Mouse (Mus musculus) liver, embryonic 12.5 days (tissue): ENCODE data around the gene Patl2. TPM values are rescaled to one million over a fixed set of nuclear protein-coding genes. Genes with fewer than 3 reads are reported as not detected.

Experiments used
- ATAC-seq: fragments of 200-750 bp; cut with Nextera tagmentation; 2 replicates; pipeline ENCODE4 v1.8.0; 2017; ENCODE audit warnings: moderate number of reproducible peaks, mild to moderate bottlenecking, moderate library complexity
- H3K27ac ChIP-seq: fragments of 300-500 bp; sonication (generic); 2 replicates; pipeline ENCODE4 v1.5.1; 2016; ENCODE audit warnings: mild to moderate bottlenecking
- H3K27me3 ChIP-seq: fragments of 300-500 bp; sonication (generic); replicated peaks from 2 replicates; pipeline ENCODE4 v1.6.1; 2016; ENCODE audit warnings: mild to moderate bottlenecking, moderate library complexity
- H3K36me3 ChIP-seq: fragments of 300-500 bp; sonication (generic); 2 replicates; pipeline ENCODE4 v1.6.1; 2016; ENCODE audit warnings: mild to moderate bottlenecking, moderate library complexity
- H3K4me1 ChIP-seq: fragments of 300-500 bp; sonication (generic); 2 replicates; pipeline ENCODE4 v1.6.1; 2016
- H3K4me2 ChIP-seq: fragments of 300-500 bp; sonication (generic); 2 replicates; pipeline ENCODE4 v1.6.1; 2016; ENCODE audit warnings: mild to moderate bottlenecking, moderate library complexity
- H3K4me3 ChIP-seq: fragments of 300-500 bp; sonication (generic); 2 replicates; pipeline ENCODE4 v1.5.1; 2016; ENCODE audit warnings: mild to moderate bottlenecking, moderate library complexity
- H3K9ac ChIP-seq: fragments of 300-500 bp; sonication (generic); 2 replicates; pipeline ENCODE4 v1.6.1; 2016; ENCODE audit warnings: mild to moderate bottlenecking, moderate library complexity
- H3K9me3 ChIP-seq: fragments of 300-500 bp; sonication (generic); replicated peaks from 2 replicates; pipeline ENCODE4 v1.6.1; 2016; ENCODE audit warnings: mild to moderate bottlenecking, moderate library complexity
- whole genome bisulfite sequencing: fragments of 180-500 bp; shearing (Covaris S2); methylation state at CpG from one replicate; pipeline ENCODE4 v1.1.7; 2016; ENCODE audit not compliant: insufficient replicate concordance; 5-methylcytosine and 5-hydroxymethylcytosine counted together
- polyA plus RNA-seq: library from polyadenylated mRNA; unstranded; fragments of >200 nt; fragmentation: Nextera tagmentation; extraction: Ambion mirVana; gene quantifications from 2 replicates; pipeline ENCODE4 v1.2.1, GENCODE M21; 2016

Gene Patl2
- polyA plus RNA-seq, 1 experiment from 2014 or later = 0.05 TPM

DNA sequence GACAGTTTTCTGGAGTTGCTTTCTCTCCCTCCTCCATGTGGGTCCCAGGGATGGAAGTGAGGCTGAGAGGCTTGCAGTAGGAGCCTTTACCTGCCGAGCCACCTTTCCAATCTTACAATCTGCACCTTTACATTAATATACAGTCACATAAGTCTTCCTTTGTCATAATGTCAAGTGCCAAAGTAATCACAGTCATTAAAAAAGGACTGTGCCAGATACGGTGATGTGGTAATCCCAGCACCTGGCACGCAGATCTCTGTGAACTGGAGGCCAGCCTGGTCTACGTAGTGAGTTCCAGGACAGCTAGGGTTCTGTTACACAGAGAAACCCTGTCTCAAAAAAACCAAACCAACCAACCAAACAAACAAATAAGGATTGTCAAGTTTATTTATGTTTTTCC, 92.1 kb downstream of the Patl2 start:
- Histone ChIP-seq H3K4me2 (no peak overlapping the region), H3K9ac (no peak overlapping the region), H3K4me1 (no peaks in the 10 kb centered on the region), H3K27ac (no peak overlapping the region), H3K9me3 (no peaks in the 10 kb centered on the region), H3K36me3 (peaks cover 93% of the 10 kb centered on the region), H3K27me3 (no peaks in the 10 kb centered on the region), H3K4me3 (no peak overlapping the region)
- no peak for ATAC-seq
- 87% methylated on average over 4 of the region's 4 CpGs for WGBS

DNA sequence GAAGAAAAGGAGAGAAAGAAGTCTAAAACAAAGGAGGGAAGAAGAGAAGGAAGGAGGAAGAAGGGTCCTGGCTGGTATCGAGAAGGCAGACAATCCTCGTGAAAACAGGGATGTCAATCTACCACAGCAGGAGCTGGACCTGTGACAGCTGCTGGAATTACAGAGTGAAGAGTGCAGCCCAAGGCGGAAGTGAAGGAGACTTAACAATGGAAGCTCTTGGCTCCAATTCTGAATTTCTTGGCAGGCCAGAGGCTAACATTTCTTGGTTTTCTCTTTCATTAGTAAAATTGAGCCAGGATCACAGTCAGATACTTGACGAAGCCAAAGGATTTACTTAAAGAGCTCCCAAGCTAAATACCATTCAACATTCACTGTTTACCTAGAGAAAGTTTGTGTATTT, 99.5 kb downstream of the Patl2 start:
- peaks cover 82% of the 10 kb centered on the region for H3K36me3 ChIP-seq
- ATAC-seq = no peak
- no peak overlapping the region for H3K27ac ChIP-seq
- H3K4me2 ChIP-seq = no peak overlapping the region
- no peak overlapping the region for H3K4me3 ChIP-seq
- H3K9me3 ChIP-seq = no peaks in the 10 kb centered on the region
- no peaks in the 10 kb centered on the region for H3K27me3 ChIP-seq
- 75% methylated on average over 4 of the region's 4 CpGs for WGBS
- H3K9ac ChIP-seq = no peak overlapping the region
- no peaks in the 10 kb centered on the region for H3K4me1 ChIP-seq

DNA sequence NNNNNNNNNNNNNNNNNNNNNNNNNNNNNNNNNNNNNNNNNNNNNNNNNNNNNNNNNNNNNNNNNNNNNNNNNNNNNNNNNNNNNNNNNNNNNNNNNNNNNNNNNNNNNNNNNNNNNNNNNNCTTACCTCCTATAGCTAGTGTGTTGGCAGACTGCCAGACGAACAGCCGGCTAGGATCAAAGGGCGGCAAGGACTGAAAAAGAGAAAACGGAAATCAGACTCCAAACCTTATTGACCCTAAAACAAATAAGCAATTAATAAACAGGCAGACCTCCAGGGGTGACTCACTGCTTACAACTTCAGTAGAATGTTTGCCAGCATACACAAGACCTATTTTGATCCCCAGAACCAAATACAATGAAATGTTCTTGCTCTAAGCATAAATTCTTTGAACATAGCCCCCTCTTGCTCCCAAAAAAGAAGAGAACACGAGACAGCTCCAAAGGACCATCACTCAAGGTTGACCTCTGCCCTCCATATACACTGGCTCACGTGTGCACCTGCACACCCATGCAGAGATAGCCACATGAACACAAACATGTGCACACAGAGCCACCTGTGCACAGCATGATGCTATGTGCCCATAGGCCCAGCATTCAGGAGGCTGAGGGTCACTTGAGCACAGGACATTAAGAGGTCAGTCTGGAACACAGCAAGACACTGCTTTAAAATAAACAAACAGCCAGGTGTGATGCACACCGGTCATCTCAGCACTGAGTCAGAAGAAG, 104.1 kb downstream of the Patl2 start:
- peak; percentile 65 for ATAC-seq
- H3K4me2 ChIP-seq = no peak overlapping the region
- 75% methylated on average over 7 of the region's 7 CpGs for WGBS
- peaks cover 73% of the 10 kb centered on the region for H3K36me3 ChIP-seq
- no peak overlapping the region for H3K9ac ChIP-seq
- H3K4me3 ChIP-seq = no peak overlapping the region
- no peak overlapping the region for H3K27ac ChIP-seq
- H3K9me3 ChIP-seq = no peaks in the 10 kb centered on the region
- no peaks in the 10 kb centered on the region for H3K4me1 ChIP-seq
- no peaks in the 10 kb centered on the region for H3K27me3 ChIP-seq

Other genes with a start within 250 kb of the Patl2 start
- gene Ctdspl2, start 230.2 kb downstream of the Patl2 start, polyA plus RNA-seq = 26.7 and 30.5 TPM in 2 replicates
- gene Mageb3, start 230.1 kb downstream of the Patl2 start, polyA plus RNA-seq = 0.05 and 0.10 TPM in 2 replicates
- gene Eif3j1, start 157.6 kb downstream of the Patl2 start, polyA plus RNA-seq = 16.4 and 17.0 TPM in 2 replicates
- 5.8 and 6.2 TPM in 2 replicates for gene Spg11, start 67.8 kb downstream of the Patl2 start, polyA plus RNA-seq
- 273 and 281 TPM in 2 replicates for gene B2m, start 38.5 kb downstream of the Patl2 start, polyA plus RNA-seq
- 0.07 TPM in 1 of 2 replicates, not detected in the other for gene Trim69, start 25.5 kb downstream of the Patl2 start, polyA plus RNA-seq
- gene Terb2, start 83 bp upstream of the Patl2 start, polyA plus RNA-seq = not detected in 2 replicates
- 159 and 163 TPM in 2 replicates for gene Sord, start 48.6 kb upstream of the Patl2 start, polyA plus RNA-seq
- gene Duox2, start 112.3 kb upstream of the Patl2 start, polyA plus RNA-seq = not detected in 2 replicates
- not detected in 2 replicates for gene Duoxa2, start 112.7 kb upstream of the Patl2 start, polyA plus RNA-seq
- not detected in 2 replicates for gene Duoxa1, start 127.5 kb upstream of the Patl2 start, polyA plus RNA-seq
- not detected in 2 replicates for gene Duox1, start 129.5 kb upstream of the Patl2 start, polyA plus RNA-seq
- gene Shf, start 183.0 kb upstream of the Patl2 start, polyA plus RNA-seq = 2.0 TPM in 2 replicates
- 0.31 and 0.35 TPM in 2 replicates for gene Slc28a2, start 240.3 kb upstream of the Patl2 start, polyA plus RNA-seq